Mouse (Mus musculus) spleen, adult 18-20 months (tissue): ENCODE data around the gene Aldh1a1.
"Not testable (repeated sequence)": the region's sequence is repeated elsewhere in the genome, so short reads cannot be mapped to it uniquely, and the experiment has no call there.

Experiments used
- DNase-seq, 2 experiments: peaks; one replicate each; pipeline ENCODE4 v3.0.0; 2022; ENCODE audit warnings: mixed read lengths in 2 of 2

Gene Aldh1a1

DNA sequence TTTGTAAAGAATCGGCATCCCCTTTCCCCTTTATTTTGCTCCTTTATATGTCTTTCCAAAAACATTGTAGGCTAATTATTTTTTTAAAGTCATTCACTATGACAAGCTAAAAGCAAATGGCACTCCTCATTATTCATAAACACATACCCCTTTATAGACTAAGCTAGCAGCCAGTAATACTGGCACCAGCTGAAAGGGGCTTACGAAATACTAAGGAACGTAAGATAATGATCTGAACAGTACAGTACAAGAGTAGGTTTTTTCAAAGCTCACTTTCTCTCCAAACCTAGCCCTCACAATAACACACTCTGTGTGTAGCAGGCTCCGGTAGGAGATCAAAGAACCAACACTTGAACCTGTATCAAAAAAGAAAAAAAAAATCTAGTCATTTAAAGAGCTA is 64.7 kb downstream of the Aldh1a1 start:
- DNase-seq = no peak

DNA sequence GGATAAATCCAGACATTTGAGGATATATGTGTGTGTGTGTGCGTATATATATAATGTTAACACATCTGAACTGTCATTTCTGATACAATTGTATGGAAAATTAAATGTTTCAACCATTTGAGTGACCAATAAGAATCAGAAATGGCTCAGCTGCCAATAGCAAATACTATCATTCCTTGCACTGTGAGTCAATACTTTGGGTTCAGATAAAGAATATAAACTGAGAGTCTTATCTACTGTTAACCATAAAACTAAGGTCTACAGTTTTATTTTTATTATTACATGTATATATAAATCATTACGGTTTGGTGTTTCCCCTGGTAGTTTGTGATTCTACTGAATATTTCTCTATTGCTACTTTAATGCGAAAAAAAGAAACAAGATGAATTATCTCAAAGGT is 65.6 kb downstream of the Aldh1a1 start:
- DNase-seq = no peak

DNA sequence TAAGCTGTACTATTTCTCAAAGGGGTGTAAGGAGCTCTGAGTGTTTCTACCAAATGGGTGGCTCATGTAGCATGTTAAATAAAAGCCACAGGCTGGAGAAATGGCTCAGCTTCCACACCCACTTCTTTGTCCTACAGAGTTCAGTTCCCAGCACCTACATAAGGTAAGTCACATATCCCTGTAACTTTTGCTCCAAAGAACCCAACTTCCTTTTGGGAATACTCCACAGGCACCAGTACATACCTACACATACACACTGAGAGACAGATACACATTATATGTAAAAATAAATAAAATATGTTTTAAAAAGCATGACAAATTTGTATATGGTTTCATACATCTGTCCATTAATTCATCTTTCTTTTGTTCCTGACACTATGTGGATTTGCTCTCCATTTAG is 66.0 kb downstream of the Aldh1a1 start:
- DNase-seq = no peak

DNA sequence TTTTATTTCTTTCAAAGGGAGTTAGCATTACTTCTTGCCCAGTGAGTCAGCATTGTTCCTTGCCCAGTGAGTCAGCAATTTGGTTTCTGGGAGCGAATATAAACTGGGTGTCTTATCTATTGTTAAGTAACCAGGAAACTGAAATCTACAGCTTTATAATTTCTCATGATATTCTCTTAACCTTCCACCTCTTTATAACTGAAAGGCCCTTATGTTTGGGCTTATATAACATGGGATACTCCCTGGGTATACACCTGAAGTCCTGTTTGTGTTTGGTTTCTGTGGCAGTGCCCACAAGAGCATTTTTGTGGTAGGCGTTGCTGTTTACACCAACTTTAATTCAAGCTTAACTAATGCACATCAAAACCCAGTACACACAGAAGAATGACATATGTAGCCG is 66.4 kb downstream of the Aldh1a1 start:
- no peak for DNase-seq

DNA sequence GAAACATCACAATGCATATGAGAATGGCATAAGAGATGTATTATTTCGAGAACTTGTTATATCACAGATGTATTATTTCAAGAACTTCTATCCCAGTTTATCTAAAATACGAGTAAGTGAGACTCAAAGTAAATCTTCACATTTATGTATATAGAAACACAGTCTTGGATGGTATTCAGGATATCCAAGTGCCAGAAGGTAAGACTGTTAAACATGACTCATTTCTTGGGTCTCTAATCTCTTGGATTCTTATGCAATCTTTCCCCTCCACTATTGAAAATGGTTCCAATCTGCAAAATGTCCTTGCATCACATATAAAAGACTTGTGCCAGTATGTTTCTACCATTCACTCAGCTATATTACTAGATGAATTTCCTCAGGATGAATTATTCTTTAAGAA is 67.4 kb downstream of the Aldh1a1 start:
- DNase-seq = no peak

DNA sequence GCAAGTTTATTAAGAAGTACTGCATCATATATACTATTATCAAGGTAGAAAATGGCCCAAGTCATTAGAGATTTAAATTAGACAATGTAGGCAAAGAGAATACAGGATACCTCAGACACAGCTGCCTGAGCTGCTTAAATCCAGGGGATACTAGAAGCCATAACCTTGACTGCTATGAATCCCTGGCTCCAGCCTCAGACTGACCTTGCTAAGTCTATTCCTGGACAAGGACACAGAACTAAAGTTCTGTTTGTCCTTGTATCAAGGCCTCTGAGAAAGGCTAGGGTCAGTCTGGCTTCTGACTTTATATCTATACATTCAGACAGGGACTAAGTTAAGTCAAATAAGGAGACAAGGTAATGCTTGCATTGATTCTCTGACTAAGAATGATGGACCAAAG is 69.9 kb downstream of the Aldh1a1 start:
- no peak for DNase-seq

DNA sequence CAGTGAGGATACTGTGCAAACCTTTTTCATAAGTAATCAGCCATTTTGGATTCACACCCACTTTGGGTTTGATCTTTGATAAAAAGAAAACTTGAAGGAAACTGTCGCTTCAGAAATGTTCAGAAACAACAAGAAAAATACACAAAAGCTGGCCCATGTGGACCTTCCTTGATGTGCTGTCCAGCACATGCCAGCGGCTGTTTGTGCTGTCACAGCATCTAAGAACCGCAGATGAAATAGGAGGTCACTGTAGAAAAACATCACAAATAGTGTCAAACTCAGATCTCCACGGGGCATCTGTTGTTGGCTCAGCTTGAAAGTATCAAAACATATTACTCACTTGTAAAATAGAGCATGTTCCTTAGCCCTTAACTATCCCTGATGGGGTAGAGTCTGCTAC is 73.8 kb downstream of the Aldh1a1 start:
- DNase-seq = no peak

DNA sequence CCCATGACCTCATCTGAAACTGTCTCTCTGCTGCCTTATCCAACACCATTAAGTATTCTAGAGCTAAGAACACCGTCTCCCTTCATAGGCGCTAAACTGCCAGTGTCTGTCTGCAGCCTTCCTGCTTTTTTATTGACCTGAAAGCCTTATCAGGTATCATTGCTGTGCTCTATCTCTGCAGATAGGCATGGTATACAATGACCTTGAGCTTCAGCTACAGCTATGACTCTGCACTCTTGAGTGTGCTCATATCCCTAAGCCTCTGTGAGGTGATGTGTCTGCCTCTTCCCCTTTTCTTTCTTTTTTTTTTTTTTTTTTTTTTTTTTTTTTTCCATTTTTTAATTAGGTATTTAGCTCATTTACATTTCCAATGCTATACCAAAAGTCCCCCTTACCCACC is 74.5 kb downstream of the Aldh1a1 start:
- no peak for DNase-seq

DNA sequence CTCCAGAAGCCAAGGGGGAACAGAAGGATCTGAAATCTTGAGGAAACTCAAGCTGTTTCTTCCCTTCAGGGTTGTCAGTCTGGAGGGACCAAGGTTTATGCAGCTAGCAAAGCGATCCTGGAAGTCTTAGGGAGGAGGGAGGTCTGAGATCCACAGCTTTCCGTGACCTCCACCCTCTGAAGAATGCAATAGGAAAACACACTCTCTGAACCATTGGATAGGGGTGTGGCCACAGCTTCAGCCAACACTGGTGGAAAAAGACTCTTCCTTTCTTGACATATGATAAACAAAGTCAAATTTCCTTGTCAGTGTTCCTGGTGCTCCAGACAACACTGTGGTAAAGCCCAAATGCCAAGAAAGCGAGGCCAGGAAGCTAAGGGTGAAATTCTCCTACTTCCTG is 84.5 kb downstream of the Aldh1a1 start:
- DNase-seq = no peak

DNA sequence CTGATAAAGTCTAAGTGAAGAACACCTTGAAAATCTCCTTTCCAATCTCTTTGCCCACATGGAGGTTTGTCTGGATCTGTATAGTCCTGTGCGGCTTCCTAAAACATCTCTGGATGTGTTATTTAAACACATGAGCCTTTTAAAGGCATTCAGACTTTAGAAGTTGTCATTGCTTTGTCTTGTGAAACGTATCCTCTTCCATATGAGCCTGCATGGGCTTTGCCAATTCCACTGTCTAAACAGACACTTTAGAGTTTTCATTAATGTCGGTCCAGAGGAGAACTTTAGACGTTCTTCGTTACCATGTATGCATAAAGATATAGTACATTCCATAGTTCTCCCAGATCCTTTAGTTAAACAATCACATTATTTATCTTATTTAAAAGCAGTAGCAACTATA is 84.9 kb downstream of the Aldh1a1 start:
- DNase-seq = no peak

DNA sequence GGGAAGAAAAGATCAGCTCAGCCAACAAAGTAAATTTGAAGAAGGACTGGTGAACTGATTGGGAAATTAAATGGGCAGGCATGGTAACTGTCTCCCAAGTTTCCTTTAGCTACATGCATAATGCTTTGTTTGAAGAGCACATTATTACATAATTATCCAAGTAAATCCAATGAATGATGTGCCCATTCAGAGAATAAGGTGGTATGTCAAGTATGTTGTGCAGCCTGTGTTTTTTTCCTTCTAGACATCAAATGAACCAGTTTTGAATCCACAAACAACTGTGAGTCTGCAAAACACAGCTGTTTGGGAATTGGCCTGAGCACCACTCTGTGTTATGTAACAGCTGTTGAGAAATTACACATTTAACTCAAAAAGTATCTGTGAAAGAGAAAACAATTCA is 107.4 kb downstream of the Aldh1a1 start:
- DNase-seq = no peak

DNA sequence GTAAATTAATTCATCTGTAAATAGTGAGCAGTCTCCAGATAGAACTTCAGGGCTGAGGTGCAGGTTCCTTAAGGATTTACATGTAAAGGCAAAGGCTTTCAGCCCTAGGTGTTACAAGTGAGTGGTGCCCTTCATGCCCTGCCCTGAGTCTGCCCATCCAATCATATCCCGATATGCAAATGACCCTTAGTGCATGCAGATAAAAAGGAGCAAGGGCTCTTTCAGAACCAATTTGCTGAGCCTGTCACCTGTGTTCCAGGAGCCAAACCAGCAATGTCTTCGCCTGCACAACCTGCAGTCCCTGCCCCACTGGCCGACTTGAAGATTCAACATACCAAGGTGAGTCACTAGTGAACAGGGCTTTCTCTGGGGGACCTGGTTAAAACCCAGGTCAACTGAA is 109.2 kb downstream of the Aldh1a1 start:
- DNase-seq = no peak

DNA sequence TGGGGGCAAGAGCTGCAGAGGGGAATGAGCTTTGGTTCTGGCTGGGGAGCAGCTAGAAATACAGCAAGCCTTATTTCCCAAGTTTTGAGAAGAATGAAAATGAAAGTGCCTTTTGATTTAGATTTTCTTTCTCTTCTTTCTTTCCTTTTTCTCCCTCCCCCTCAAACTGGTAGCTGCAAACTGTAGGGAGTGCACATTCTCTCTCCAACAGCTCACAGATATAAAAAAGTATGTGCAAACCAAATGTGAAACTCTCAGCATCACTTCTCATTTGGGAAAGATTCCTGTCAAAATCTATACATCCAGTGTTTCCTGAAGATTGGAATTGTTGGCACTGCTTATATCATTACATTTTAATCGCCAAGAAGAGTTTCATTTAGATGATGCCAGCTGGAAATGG is 110.7 kb downstream of the Aldh1a1 start:
- no peak for DNase-seq

DNA sequence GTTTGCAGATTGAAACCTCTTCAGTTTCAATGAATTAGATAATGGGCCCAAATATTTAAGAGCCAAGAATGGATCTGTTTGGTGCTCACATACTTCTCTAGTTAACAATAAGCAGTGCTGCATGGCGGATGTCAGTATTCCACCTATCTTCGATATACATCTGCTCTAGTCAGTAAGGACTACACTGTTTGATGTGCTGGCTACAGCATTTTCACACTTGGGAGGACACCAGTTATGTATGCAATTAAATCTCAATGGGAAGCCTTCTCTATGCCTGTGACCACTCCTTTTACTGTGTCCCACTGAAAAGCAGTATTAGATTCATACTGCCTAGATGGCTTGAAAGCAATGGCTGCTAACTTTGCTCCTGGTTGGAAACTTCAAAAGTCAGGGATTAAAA is 111.4 kb downstream of the Aldh1a1 start:
- DNase-seq = no peak

DNA sequence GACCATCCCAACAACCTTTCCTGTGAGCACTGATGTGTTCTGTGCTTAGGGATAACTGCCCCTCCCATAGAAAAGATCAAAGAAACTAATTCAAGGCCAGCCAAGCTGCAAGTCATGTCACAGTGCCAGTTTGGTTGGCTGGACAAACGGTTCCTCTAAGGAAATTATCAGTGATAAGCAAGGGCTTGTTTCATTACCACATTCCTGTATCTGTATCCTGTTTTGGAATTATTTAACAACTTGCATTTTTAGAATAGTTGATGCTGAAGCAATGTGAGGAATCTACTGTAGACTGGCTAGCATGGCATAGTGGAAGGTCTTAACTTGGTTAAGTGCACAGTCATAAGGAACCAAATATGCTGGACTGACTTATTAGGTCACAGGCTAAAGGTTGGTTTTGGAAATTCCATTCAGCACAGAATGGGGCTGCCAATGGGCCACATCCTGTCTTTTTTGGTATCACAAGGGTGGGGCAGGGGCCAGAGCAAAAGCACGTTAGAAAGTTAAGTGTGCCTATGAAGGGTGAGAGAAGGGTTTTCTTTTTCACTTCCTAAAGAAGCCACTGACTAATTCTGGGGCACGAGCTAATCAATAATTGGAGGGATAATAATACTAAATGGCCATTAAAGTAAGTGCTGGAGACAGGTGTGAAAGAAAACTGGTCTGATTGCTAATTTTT is 121.9 kb downstream of the Aldh1a1 start:
- DNase-seq = no peak

DNA sequence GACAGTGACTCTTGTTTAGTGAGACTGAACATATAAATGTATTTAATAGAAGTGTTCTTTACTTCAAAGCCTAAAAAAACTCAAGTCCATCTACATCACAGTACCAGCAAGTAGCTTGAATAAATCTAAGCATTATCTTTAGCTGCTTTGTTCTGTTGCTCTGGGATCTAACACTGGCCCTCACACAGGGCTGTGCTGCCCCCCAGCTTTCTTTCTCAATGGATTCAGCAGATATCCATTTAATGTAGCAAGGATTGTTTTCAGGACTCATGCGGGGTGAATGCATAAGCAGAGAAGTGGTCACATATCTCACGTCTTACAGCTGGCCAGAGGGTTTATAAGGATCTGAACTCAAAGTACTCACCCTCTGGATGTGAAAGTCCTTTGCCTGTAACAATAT is 129.9 kb downstream of the Aldh1a1 start:
- no peak for DNase-seq

DNA sequence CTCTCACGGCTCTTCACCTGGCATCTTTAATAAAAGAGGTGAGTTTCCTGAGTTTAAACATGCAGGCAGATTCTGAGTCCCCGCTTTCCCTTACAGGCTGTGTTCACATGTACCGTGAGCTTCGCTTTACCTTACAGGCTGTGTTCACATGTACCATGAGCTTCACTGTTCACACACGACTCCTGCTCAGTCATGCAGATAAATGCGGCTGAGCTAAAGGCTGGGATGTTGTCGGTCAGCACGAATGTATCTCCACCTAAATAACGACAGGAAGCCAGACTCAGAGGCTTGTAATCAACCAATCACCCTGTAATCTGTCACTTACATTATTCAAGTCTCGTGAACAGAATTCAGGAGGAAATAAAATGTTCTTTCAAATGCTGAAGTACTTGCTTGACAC is 130.9 kb downstream of the Aldh1a1 start:
- DNase-seq = no peak

DNA sequence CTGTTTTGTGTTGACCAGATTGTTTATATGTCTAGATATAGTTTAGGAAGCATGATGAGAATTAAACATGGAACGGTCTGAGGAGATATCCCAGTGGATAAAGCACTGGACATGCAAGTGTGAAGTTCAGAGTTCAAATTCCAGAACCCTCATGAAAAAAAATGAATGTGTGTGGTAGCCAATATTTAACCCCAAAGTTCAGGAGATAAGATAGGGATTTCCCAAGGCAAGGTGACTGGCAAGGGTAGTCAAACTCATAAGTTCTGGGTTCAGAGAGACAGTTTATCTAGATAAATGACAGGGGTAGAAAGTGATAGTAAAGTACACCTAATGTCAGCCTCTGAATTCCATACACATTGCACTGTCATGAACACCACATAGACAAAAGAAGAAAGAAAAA is 138.5 kb downstream of the Aldh1a1 start:
- no peak for DNase-seq

DNA sequence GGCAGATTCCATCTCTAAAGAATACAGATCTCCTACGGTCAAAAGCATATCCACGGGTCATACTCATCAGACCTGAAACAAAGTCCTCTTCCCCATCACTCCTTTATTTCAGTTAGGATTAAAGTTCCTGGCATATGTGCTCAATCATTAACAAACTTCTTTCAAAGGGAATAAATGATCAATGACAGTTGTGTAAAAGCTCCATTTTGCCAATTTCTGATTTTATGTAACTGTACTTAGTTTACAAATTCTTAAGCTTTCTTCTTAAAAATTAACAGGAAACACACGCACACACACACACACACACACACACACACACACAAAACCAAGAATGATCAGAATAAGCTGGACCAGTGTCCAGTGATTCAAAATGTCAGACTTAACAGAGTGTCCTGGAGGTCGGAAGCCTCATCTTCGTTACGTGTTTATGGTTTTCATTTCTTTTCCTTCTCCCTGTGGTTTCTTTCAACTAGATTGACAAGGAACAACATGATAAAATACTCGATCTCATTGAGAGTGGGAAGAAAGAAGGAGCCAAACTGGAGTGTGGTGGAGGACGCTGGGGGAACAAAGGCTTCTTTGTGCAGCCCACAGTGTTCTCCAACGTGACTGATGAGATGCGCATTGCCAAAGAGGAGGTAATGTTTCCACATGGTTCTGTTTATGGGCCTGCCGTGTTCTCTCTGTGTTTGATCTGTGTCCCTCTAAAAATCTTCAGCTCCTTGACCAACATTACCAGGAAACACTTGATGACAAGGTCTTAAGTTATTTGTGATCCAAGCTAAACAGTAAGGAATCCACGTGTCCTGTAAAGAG is 141.6 kb downstream of the Aldh1a1 start:
- DNase-seq = no peak

DNA sequence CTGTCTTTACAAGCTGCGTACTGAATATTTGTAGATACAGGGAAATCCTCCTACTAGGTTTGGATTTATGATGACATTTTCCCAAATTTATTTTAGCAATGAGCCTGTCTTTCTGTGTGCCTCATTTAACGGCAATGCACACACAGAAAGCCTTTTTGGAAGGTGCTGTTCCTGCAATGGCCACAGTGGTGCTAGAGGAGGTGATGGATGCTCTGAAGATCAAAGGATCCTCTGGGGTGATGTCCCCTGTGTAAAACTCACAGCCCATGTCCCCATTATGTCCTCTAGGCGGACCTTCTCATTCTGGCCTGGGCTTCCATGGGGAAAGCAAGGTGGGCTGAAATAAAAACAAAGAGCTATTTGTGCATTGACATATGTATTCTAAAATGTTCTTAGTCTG is 151.8 kb downstream of the Aldh1a1 start:
- DNase-seq = no peak

DNA sequence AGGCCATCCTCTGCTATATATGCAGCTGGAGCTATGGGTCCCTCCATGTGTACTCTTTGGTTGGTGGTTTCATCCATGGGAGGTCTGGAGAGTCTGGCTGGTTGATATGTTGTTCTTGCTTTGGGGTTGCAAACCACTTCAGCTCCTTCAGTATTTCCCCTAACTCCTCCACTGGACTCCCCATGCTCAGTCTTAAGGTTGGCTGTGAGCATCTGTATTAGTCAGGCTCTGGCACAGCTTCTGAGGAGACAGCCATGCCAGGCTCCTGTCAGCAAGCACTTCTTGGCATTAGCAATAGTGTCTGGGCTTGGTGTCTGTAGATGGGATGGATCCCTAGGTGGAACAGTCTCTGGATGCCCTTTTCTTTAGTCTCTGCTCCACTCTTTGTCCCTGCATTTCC is 155.0 kb downstream of the Aldh1a1 start:
- DNase-seq = not testable (repeated sequence)

DNA sequence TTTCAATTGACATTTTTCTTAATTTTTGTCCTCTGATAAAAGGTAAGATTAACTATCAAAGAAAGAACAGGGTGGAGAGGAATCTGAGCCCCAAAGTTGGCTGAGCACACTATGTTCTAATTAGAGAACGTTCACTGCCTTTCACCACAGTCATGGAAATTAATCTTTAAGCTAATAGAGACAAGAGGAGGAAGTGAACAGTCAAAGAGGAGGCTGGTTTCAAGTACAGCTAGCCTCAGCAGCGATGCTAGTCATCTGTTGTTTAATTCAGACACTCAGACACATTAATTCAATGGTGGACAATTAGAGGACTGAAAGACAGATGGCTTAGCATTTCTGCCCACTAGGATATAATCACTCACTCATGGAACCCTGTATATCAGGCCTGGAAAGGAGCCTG is 157.5 kb downstream of the Aldh1a1 start:
- no peak for DNase-seq

DNA sequence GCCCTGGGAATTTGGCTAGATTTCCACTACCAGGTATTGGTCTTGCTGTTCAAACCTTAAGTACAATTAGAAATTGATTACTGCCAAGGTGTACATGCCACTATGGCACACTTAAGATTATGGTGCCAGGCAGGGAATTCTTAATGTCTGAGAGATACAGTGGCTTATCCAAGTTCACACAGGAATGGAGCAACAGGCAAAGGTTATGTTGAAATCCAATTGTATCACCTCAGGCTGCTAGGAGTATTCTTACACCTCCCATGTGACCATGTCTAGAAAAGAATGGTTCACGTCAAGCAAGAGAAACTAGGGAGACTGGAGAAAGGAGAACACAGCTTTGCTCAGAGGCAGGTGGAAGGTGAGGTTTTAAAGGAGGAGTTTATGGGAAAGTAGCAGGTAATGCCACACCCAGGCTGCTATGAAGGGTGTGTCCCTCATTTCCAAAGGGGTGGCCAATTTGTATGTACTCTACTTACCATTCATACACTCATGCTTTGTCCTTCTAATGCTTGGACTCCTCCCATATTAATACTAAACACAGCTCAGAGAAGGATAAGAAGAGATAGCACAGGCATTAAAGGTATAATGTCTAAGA is 160.7 kb downstream of the Aldh1a1 start:
- DNase-seq = no peak

DNA sequence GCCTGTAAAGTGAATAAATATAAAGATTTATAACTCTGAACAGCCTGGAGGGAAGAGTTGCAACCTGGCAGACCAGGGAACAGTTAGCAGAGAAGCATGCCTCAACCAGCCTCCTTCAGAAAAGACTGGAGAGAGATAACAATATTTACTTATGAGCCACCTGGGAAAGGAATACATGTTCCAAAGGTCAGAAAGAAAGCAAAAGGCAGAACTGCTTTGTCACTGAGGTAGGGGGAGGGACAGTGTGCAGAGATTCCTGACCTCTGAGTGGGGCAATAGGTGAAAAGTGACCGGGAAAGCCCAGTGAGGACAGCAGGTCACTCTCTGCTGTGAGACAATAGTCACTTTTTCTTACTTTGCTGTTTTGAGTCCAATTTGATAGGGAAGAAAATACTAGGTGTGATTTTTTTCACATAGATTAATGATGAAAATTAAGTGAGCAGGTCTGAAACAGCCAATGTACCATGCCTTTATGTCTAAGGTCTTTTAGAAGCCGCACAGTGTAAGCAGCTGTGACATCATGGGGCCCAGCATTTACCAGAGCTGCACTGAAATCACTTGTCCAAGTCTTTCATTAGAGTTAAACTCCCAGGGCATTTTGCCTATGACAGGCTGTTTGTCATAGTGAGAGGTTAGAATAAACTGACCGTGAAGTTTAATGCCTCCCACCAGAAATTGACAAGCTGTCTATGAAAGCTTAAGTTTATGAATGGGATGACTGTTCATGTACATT is 161.8 kb downstream of the Aldh1a1 start:
- DNase-seq = no peak
